Mouse (Mus musculus): ENCODE data around the gene Cfap97d2. TPM values are rescaled to one million over a fixed set of nuclear protein-coding genes. Genes with fewer than 3 reads are reported as not detected.

Cfap97d2 gene
- polyA plus RNA-seq, 1 experiment from 2014 or later, result 1.0 TPM

DNA sequence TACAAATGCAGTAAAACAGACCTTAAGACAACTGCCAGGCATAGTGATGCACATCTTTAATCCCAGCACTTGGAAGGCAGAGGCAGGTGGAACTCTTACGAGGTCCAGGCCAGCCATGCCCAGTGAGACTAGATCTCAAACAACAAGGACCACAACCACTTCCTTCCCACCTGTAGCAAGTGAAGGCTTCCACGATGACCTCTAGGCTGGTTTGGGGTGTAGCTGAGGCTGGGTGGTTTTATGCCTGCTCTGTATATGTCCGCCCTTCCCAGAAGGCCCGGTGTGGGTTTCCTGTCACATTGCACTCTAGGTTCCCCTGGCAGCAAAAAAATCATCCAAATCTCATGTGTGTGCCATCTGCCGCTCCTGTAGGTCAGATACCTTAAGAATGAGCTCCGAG, 1.9 kb upstream of the Cfap97d2 start:
- H3K9me3 ChIP-seq (ENCODE audit: control insufficient read depth, low read length), result no peaks in the 10 kb centered on the region
- H3K4me3 ChIP-seq (ENCODE audit: low read depth, low read length), result no peak overlapping the region
- DNase-seq (ENCODE audit: low spot score), result no peak
- no peak overlapping the region for H3K9ac ChIP-seq (ENCODE audit: low read depth, low read length)
- H3K36me3 ChIP-seq (ENCODE audit: control insufficient read depth, insufficient read depth, low read length), result no peaks in the 10 kb centered on the region
- 94% methylated on average over 6 of the region's 6 CpGs for WGBS
- no peak overlapping the region for H3K4me2 ChIP-seq (replicated peaks; ENCODE audit: low read depth, low read length)
- no peak overlapping the region for H3K27ac ChIP-seq (ENCODE audit: low read depth, low read length)
- no peaks in the 10 kb centered on the region for H3K4me1 ChIP-seq (replicated peaks; ENCODE audit: control insufficient read depth, insufficient read depth, low read length)
- no peaks in the 10 kb centered on the region for H3K27me3 ChIP-seq (ENCODE audit: control insufficient read depth, insufficient read depth, low read length)
- no peak for ATAC-seq (ENCODE audit: low FRiP score)

DNA sequence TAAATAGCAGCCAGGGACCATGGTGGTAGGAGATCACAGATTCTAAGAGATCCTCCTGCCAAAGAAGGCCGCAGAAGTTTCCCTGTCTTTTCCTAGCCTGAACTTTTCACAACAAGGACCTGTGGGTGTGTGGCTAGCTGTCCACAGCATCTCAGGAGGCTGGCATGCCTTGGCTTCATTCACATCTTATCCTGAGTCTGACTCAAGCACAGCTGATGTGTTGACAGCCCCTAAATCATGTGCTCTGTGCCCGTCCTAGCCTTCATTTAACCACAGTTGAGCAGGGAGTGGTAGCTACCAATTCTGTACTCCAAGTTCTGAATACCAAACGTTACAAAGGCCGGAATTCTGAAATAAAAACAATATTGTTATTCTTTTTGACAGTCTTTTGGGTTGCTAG, 1.4 kb upstream of the Cfap97d2 start:
- H3K4me2 ChIP-seq (replicated peaks; ENCODE audit: low read depth, low read length), result no peak overlapping the region
- DNase-seq (ENCODE audit: low spot score) (no peak), ATAC-seq (ENCODE audit: low FRiP score) (no peak)
- H3K4me3 ChIP-seq (ENCODE audit: low read depth, low read length), result no peak overlapping the region
- no peaks in the 10 kb centered on the region for H3K9me3 ChIP-seq (ENCODE audit: control insufficient read depth, low read length)
- no peaks in the 10 kb centered on the region for H3K4me1 ChIP-seq (replicated peaks; ENCODE audit: control insufficient read depth, insufficient read depth, low read length)
- no peak overlapping the region for H3K9ac ChIP-seq (ENCODE audit: low read depth, low read length)
- H3K36me3 ChIP-seq (ENCODE audit: control insufficient read depth, insufficient read depth, low read length), result no peaks in the 10 kb centered on the region
- no peak overlapping the region for H3K27ac ChIP-seq (ENCODE audit: low read depth, low read length)
- WGBS, result 88% methylated on average over 4 of the region's 4 CpGs
- H3K27me3 ChIP-seq (ENCODE audit: control insufficient read depth, insufficient read depth, low read length), result no peaks in the 10 kb centered on the region

DNA sequence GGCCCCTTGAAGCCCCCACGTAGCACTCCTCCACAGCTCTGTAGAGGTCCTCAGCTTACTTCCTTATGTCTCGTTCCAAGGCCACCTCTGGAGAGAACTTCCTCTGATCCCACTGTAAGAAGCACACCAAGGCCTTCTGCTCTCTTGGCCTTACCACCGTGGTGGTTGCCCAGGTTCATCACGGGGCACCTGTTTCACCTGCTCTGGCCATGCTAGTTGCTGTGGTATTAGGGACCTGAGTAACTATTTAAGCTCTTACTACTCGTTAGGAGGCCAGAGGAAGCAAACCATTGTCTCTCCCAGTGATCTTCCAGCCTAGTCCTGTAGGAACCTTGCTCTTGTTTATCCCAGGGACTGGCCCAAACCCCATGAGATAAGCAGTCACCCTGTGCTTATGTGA, 1.2 kb downstream of the Cfap97d2 start:
- no peak for ATAC-seq (ENCODE audit: low FRiP score)
- no peaks in the 10 kb centered on the region for H3K4me1 ChIP-seq (replicated peaks; ENCODE audit: control insufficient read depth, insufficient read depth, low read length)
- DNase-seq (ENCODE audit: low spot score), result no peak
- WGBS, result 88% methylated on average over 5 of the region's 5 CpGs
- no peaks in the 10 kb centered on the region for H3K36me3 ChIP-seq (ENCODE audit: control insufficient read depth, insufficient read depth, low read length)
- no peaks in the 10 kb centered on the region for H3K27me3 ChIP-seq (ENCODE audit: control insufficient read depth, insufficient read depth, low read length)
- no peak overlapping the region for H3K27ac ChIP-seq (ENCODE audit: low read depth, low read length)
- H3K9ac ChIP-seq (ENCODE audit: low read depth, low read length), result no peak overlapping the region
- H3K9me3 ChIP-seq (ENCODE audit: control insufficient read depth, low read length), result no peaks in the 10 kb centered on the region
- H3K4me3 ChIP-seq (ENCODE audit: low read depth, low read length), result no peak overlapping the region
- no peak overlapping the region for H3K4me2 ChIP-seq (replicated peaks; ENCODE audit: low read depth, low read length)

GRCm38 (mm10) chr8:13708514-13708913, 2.8 kb downstream of the Cfap97d2 start:
- 90% methylated on average over 5 of the region's 5 CpGs for WGBS
- Histone ChIP-seq H3K4me2 (replicated peaks; ENCODE audit: low read depth, low read length) (no peak overlapping the region), H3K4me3 (ENCODE audit: low read depth, low read length) (no peak overlapping the region), H3K9me3 (ENCODE audit: control insufficient read depth, low read length) (no peaks in the 10 kb centered on the region), H3K9ac (ENCODE audit: low read depth, low read length) (no peak overlapping the region), H3K36me3 (ENCODE audit: control insufficient read depth, insufficient read depth, low read length) (no peaks in the 10 kb centered on the region), H3K27ac (ENCODE audit: low read depth, low read length) (no peak overlapping the region), H3K4me1 (replicated peaks; ENCODE audit: control insufficient read depth, insufficient read depth, low read length) (no peaks in the 10 kb centered on the region), H3K27me3 (ENCODE audit: control insufficient read depth, insufficient read depth, low read length) (no peaks in the 10 kb centered on the region)
- ATAC-seq (ENCODE audit: low FRiP score) (no peak), DNase-seq (ENCODE audit: low spot score) (no peak)

- Histone ChIP-seq H3K27ac (ENCODE audit: low read depth, low read length) (no peak overlapping the region), H3K4me1 (replicated peaks; ENCODE audit: control insufficient read depth, insufficient read depth, low read length) (no peaks in the 10 kb centered on the region), H3K9me3 (ENCODE audit: control insufficient read depth, low read length) (no peaks in the 10 kb centered on the region), H3K9ac (ENCODE audit: low read depth, low read length) (no peak overlapping the region), H3K36me3 (ENCODE audit: control insufficient read depth, insufficient read depth, low read length) (no peaks in the 10 kb centered on the region), H3K27me3 (ENCODE audit: control insufficient read depth, insufficient read depth, low read length) (no peaks in the 10 kb centered on the region), H3K4me2 (replicated peaks; ENCODE audit: low read depth, low read length) (no peak overlapping the region), H3K4me3 (ENCODE audit: low read depth, low read length) (no peak overlapping the region)
- ATAC-seq (ENCODE audit: low FRiP score), result no peak
- DNase-seq (ENCODE audit: low spot score), result no peak
- 91% methylated on average over 8 of the region's 8 CpGs for WGBS
Measured at GRCm38 (mm10) chr8:13718980-13719379, 13.3 kb downstream of the Cfap97d2 start.

DNA sequence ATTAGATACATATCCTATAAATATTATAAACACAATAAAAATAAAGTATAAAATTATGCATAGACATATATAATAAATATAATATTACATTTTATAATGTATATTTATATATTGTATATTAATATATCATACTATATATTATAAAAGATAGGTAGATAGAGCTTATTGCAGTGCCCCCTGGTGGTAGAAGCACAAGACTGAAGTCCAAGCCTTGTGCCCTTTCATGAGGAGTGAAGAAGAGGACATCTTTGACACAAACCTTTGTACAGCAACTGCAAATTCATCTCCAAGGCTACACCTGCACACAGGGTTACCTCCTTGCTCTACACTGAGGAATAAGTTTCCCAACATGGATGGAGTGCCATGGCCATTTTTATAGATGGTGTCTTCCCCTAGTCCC, 20.0 kb downstream of the Cfap97d2 start:
- DNase-seq (ENCODE audit: low spot score), result peak; percentile 69

DNA sequence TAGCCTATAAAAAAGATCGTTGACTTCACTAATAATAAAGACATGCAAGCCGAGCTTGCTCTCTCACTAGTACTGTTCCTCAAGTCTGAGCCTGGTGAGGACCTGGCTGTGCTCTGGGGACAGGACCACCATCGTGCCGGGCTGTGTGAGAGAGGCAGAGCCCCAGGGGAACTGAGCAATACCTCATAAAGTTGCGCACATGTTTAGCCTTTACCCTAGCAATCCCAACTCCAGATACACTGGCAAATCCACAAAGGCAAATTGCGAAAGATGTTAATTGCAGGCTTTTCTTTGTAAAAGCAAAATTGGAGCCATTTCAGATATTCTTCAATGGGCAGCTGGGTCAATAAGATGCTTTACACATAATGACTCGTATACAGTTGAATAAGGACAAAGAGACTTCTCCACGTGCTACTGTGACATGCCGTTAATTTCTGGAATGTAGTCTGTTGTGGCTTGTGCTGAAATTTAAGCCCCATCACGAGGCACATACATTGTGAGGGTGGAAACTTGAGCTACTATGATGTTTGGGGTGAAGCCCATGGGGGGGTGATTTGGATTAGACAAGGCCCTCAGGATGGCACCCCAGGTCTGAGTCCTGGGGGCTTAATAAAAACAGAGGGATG, 21.9 kb downstream of the Cfap97d2 start:
- Histone ChIP-seq H3K4me1 (replicated peaks; ENCODE audit: control insufficient read depth, insufficient read depth, low read length) (no peaks in the 10 kb centered on the region), H3K36me3 (ENCODE audit: control insufficient read depth, insufficient read depth, low read length) (no peaks in the 10 kb centered on the region), H3K27me3 (ENCODE audit: control insufficient read depth, insufficient read depth, low read length) (no peaks in the 10 kb centered on the region), H3K4me3 (ENCODE audit: low read depth, low read length) (no peak overlapping the region), H3K9ac (ENCODE audit: low read depth, low read length) (no peak overlapping the region), H3K4me2 (replicated peaks; ENCODE audit: low read depth, low read length) (no peak overlapping the region), H3K27ac (ENCODE audit: low read depth, low read length) (no peak overlapping the region), H3K9me3 (ENCODE audit: control insufficient read depth, low read length) (no peaks in the 10 kb centered on the region)
- DNase-seq (ENCODE audit: low spot score) (no peak), ATAC-seq (ENCODE audit: low FRiP score) (no peak)
- WGBS, result 70% methylated on average over 10 of the region's 10 CpGs

More for the DNA sequence above, 20.0 kb downstream of the Cfap97d2 start:
- Histone ChIP-seq H3K4me2 (replicated peaks; ENCODE audit: low read depth, low read length) (no peak overlapping the region), H3K9me3 (ENCODE audit: control insufficient read depth, low read length) (no peaks in the 10 kb centered on the region), H3K9ac (ENCODE audit: low read depth, low read length) (no peak overlapping the region), H3K27me3 (ENCODE audit: control insufficient read depth, insufficient read depth, low read length) (no peaks in the 10 kb centered on the region), H3K4me1 (replicated peaks; ENCODE audit: control insufficient read depth, insufficient read depth, low read length) (no peaks in the 10 kb centered on the region), H3K27ac (ENCODE audit: low read depth, low read length) (no peak overlapping the region), H3K36me3 (ENCODE audit: control insufficient read depth, insufficient read depth, low read length) (no peaks in the 10 kb centered on the region), H3K4me3 (ENCODE audit: low read depth, low read length) (no peak overlapping the region)
- ATAC-seq (ENCODE audit: low FRiP score), result no peak

GRCm38 (mm10) chr8:13740323-13740770, 34.7 kb downstream of the Cfap97d2 start:
- Histone ChIP-seq H3K4me3 (ENCODE audit: low read depth, low read length) (no peak overlapping the region), H3K27me3 (ENCODE audit: control insufficient read depth, insufficient read depth, low read length) (no peaks in the 10 kb centered on the region), H3K4me2 (replicated peaks; ENCODE audit: low read depth, low read length) (no peak overlapping the region), H3K36me3 (ENCODE audit: control insufficient read depth, insufficient read depth, low read length) (no peaks in the 10 kb centered on the region), H3K9me3 (ENCODE audit: control insufficient read depth, low read length) (no peaks in the 10 kb centered on the region), H3K4me1 (replicated peaks; ENCODE audit: control insufficient read depth, insufficient read depth, low read length) (no peaks in the 10 kb centered on the region), H3K27ac (ENCODE audit: low read depth, low read length) (no peak overlapping the region), H3K9ac (ENCODE audit: low read depth, low read length) (no peak overlapping the region)
- ATAC-seq (ENCODE audit: low FRiP score) (no peak), DNase-seq (ENCODE audit: low spot score) (peak; percentile 10)
- 54% methylated on average over 6 of the region's 6 CpGs for WGBS

GRCm38 (mm10) chr8:13740817-13741613, 35.3 kb downstream of the Cfap97d2 start:
- no peak overlapping the region for H3K4me2 ChIP-seq (replicated peaks; ENCODE audit: low read depth, low read length)
- no peak for DNase-seq (ENCODE audit: low spot score)
- WGBS, result 87% methylated on average over 7 of the region's 7 CpGs
- no peak for ATAC-seq (ENCODE audit: low FRiP score)
- no peaks in the 10 kb centered on the region for H3K27me3 ChIP-seq (ENCODE audit: control insufficient read depth, insufficient read depth, low read length)
- H3K9ac ChIP-seq (ENCODE audit: low read depth, low read length), result no peak overlapping the region
- no peak overlapping the region for H3K27ac ChIP-seq (ENCODE audit: low read depth, low read length)
- H3K4me3 ChIP-seq (ENCODE audit: low read depth, low read length), result no peak overlapping the region
- no peaks in the 10 kb centered on the region for H3K9me3 ChIP-seq (ENCODE audit: control insufficient read depth, low read length)
- H3K36me3 ChIP-seq (ENCODE audit: control insufficient read depth, insufficient read depth, low read length), result no peaks in the 10 kb centered on the region
- H3K4me1 ChIP-seq (replicated peaks; ENCODE audit: control insufficient read depth, insufficient read depth, low read length), result no peaks in the 10 kb centered on the region
